Mouse (Mus musculus) thymus, adult 2 months (tissue): ENCODE results near the gene Sec13. TPM values are rescaled to one million over a fixed set of nuclear protein-coding genes. Genes with fewer than 3 reads are reported as not detected.
A peak's percentile ranks its signal among the peaks of the same experiment; 100 is the strongest.

Experiments
- DNase-seq: peaks from one replicate; pipeline ENCODE4 v3.0.0; 2021
- H3K27ac ChIP-seq: fragments of 200-500 bp; 2 replicates; pipeline ENCODE4 v1.5.1; 2012; ENCODE audit warnings: low read length, control low read depth; ENCODE audit not compliant: control insufficient read depth, insufficient read depth
- H3K27me3 ChIP-seq: fragments of 200-500 bp; 2 replicates; pipeline ENCODE4 v1.6.1; 2012; ENCODE audit warnings: mild to moderate bottlenecking, low read length, moderate library complexity, mixed read lengths; ENCODE audit not compliant: control insufficient read depth, insufficient read depth
- H3K36me3 ChIP-seq: fragments of 200-500 bp; 2 replicates; pipeline ENCODE4 v1.6.1; 2012; ENCODE audit warnings: mild to moderate bottlenecking, low read length, moderate library complexity; ENCODE audit not compliant: control insufficient read depth, insufficient read depth
- H3K4me1 ChIP-seq: fragments of 200-500 bp; replicated peaks from 2 replicates; pipeline ENCODE4 v1.6.1; 2012; ENCODE audit warnings: low read length; ENCODE audit not compliant: control insufficient read depth, insufficient read depth
- H3K4me3 ChIP-seq: fragments of 200-500 bp; 2 replicates; pipeline ENCODE4 v1.5.1; 2012; ENCODE audit warnings: mild to moderate bottlenecking, low read length, control low read depth, moderate library complexity; ENCODE audit not compliant: control insufficient read depth, insufficient read depth
- CTCF ChIP-seq: fragments of 200-500 bp; IDR thresholded peaks from 2 replicates; pipeline ENCODE4 v1.5.1; 2012; ENCODE audit warnings: mild to moderate bottlenecking, control low read depth, low read length, moderate library complexity, borderline replicate concordance; ENCODE audit not compliant: control insufficient read depth, poor library complexity, insufficient read depth; ENCODE audit errors: extremely low read depth
- POLR2A ChIP-seq: fragments of 200-500 bp; IDR thresholded peaks from 2 replicates; pipeline ENCODE4 v1.6.1; 2012; ENCODE audit warnings: mild to moderate bottlenecking, low read length, control low read depth, moderate library complexity; ENCODE audit not compliant: control insufficient read depth, poor library complexity, insufficient read depth; ENCODE audit errors: extremely low read depth
- WGBS: fragments of 180-500 bp; shearing (Covaris S2); methylation state at CpG from one replicate; pipeline ENCODE4 v1.1.7; 2018; 5-methylcytosine and 5-hydroxymethylcytosine counted together
- polyA plus RNA-seq: library from polyadenylated mRNA; depleted of rRNA; stranded (reverse); fragments of >200 nt; gene quantifications from 2 replicates; pipeline ENCODE4 v1.2.3, GENCODE M21; 2012; rRNA removed

The Sec13 gene
- polyA plus RNA-seq, 1 experiment = 167 TPM

DNA sequence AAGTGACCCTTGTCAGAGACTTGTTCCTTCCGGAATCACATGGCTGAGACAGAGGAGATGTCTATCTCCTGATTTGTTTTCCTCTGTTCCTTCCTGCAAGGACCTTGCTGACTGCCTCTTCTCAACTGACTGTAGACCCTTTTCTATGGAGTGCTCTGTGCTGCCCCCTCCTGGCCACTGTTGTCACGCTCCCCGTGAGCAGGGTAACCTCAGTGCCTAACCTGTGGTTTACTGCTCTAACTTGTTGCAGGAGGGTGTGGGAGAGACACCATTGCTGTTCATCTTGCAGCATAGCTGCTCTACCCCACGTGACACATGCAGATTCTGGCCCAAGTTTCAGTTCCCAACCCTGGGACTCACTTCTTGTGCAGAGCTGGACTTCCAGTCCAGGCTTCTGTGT, 59.3 kb downstream of the Sec13 start:
- WGBS = 12% methylated on average over 4 of the region's 4 CpGs
- H3K27ac ChIP-seq = no peak overlapping the region
- TF ChIP-seq CTCF = peak; percentile 85; the same call in 1 of the 2 replicates
- TF ChIP-seq POLR2A = no peak

DNA sequence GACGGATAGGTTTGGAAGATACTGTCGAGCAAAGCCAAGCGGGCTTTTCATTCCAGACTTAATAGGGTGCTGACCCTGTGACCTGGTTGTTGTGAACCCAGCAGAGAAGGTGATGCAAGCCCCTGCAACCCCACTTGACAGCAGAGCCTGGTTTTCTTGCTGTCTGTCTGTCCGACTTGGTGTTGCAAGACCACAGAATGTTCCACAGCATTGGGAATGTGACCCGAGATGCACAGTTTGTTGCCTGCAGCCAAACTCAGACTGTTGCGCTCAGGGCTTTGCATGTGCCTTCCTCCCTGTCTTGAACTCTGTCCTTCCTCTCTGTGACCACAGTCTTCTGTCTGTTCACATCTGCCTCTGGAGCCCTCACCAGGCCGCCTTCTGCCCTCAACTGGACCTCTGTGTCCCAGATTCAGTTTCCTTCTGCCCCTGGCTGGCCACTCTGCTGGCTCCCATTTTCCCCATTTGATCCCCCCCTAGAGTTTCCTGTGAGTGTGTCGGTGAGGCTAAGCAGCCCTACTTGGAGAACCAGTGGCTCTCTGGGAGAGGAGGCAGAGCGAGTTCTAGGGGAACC, 60.5 kb downstream of the Sec13 start:
- WGBS = 78% methylated on average over 9 of the region's 9 CpGs
- H3K4me3 ChIP-seq = no peak overlapping the region
- DNase-seq = no peak
- peaks cover 5% of the 10 kb centered on the region; the same call in 1 of the 2 replicates for H3K4me1 ChIP-seq
- no peaks in the 10 kb centered on the region for H3K36me3 ChIP-seq
- no peak overlapping the region for H3K27ac ChIP-seq
- H3K27me3 ChIP-seq = no peaks in the 10 kb centered on the region
- TF ChIP-seq POLR2A (no peak), CTCF (no peak)

More for the DNA sequence above, 59.3 kb downstream of the Sec13 start:
- no peaks in the 10 kb centered on the region for H3K36me3 ChIP-seq
- H3K4me1 ChIP-seq = peaks cover 2% of the 10 kb centered on the region; the same call in 1 of the 2 replicates
- peak; percentile 90 for DNase-seq
- no peak overlapping the region for H3K4me3 ChIP-seq
- H3K27me3 ChIP-seq = no peaks in the 10 kb centered on the region

DNA sequence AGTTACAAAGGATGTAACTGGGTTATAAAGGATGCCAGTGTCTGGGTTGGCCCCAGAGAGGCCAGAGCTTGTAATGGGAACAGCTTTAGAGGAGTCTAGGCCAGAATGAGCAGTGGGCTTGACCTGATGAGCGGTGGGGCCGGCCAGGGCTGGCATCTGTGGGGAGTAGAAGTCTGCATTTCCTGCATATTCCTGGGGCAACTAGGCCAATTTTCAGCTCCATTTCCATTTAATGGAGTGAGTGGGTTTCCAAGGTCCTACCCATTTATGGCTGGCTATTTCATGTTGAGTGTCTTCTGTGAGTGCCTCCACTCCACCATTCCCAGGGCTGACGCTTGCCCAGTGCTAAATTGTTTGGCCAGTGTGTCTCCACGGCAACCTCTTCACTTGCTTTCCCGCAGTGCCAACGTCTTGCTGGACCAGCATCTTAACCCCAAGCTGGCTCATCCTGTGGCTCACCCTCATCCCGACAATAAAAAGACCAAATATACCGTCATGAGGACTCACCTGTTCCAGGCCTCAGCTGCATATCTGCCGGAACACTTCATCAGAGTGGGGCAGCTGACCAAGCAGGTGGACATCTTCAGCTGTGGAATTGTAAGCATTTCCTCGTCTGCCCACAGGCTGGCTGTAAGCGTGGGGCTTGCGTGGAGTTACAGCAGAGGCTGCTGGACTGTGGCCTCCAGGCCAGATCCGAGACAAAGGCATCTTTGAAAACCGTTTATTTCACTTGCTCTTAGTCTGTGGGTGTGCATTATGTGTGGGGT, 62.1 kb downstream of the Sec13 start:
- H3K4me3 ChIP-seq = no peak overlapping the region
- WGBS = 97% methylated on average over 14 of the region's 14 CpGs
- no peak for DNase-seq
- no peaks in the 10 kb centered on the region for H3K27me3 ChIP-seq
- H3K4me1 ChIP-seq = peaks cover 5% of the 10 kb centered on the region; the same call in 1 of the 2 replicates
- TF ChIP-seq POLR2A (no peak), CTCF (no peak)
- H3K36me3 ChIP-seq = no peaks in the 10 kb centered on the region
- H3K27ac ChIP-seq = no peak overlapping the region

Other genes with a start within 250 kb of the Sec13 start
- 0.16 and 0.28 TPM in 2 replicates for gene Prrt3, start 238.8 kb downstream of the Sec13 start, polyA plus RNA-seq
- 54.5 and 59.7 TPM in 2 replicates for gene Emc3, start 209.1 kb downstream of the Sec13 start, polyA plus RNA-seq
- gene Fancd2, start 209.1 kb downstream of the Sec13 start, polyA plus RNA-seq = 13.3 and 17.4 TPM in 2 replicates
- gene Fancd2os, start 140.0 kb downstream of the Sec13 start, polyA plus RNA-seq = not detected in 2 replicates
- gene Brk1, start 136.0 kb downstream of the Sec13 start, polyA plus RNA-seq = 197 and 243 TPM in 2 replicates
- gene Vhl, start 116.8 kb downstream of the Sec13 start, polyA plus RNA-seq = 33.5 and 37.9 TPM in 2 replicates
- gene Irak2, start 102.3 kb downstream of the Sec13 start, polyA plus RNA-seq = 16.5 and 17.8 TPM in 2 replicates
- gene Tatdn2, start 43.7 kb downstream of the Sec13 start, polyA plus RNA-seq = 35.2 and 35.7 TPM in 2 replicates
- 1.8 and 2.0 TPM in 2 replicates for gene Ghrl, start 20.9 kb downstream of the Sec13 start, polyA plus RNA-seq